ENCODE assay signal across 15 mouse cellular contexts in the genomic region with DNA sequence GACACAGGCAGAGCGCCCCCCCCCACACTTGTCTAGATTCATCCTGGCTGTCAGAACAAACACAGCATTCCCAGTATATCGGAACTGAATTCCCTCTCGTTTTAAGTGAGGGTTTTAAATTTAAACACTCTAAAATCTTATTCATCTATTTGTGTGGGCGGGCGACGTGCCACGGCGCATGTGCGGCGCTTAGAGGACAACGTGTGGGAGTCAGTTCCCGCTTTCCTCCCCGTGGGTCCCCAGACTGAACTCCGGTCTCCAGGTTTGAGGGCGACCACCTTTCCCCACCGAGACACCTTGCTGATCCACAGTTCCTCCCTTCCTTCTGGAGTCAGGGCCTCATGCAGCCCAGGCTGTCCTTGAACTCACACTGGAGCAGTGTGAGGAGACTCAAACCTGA.
A peak's percentile ranks its signal among the peaks of the same experiment; 100 is the strongest.
DNase-seq lines count a peak whose midpoint lies in the region; ATAC-seq and TF ChIP-seq lines count a peak whose summit lies in the region.
"Had no signal": no experiment of that assay in that cellular context is flagged by ENCODE, and none has a peak within 500 bp of the region (broad histone marks: within the 10 kb centered on the region; RNA-seq: fewer than 3 reads in every experiment).

No protein-coding gene starts in this region.

- TF ChIP-seq CTCF in kidney, postnatal 0 days (IDR thresholded peaks at IDR 0.05; ENCODE audit: low read depth): no peak

- peaks cover 11% of the 10 kb centered on the region; the same call in 1 of the 2 replicates for H3K4me1 ChIP-seq in kidney, postnatal 0 days (replicated peaks; ENCODE audit: insufficient read depth, low read length)
- H3K4me1 ChIP-seq in embryonic facial prominence, embryonic 11.5 days (ENCODE audit: control insufficient read depth, insufficient read depth, low read length): peaks cover 3% of the 10 kb centered on the region; the same call in 1 of the 2 replicates
- peaks cover 14% of the 10 kb centered on the region for H3K4me1 ChIP-seq in liver, embryonic 15.5 days (replicated peaks)
- peaks cover 5% of the 10 kb centered on the region for H3K4me1 ChIP-seq in forebrain, embryonic 15.5 days

- H3K27ac ChIP-seq in kidney, postnatal 0 days: 0 out of 2 replicates have a peak overlapping the region, but pooled peaks have one; percentile 42
- peak overlapping the region; percentile 31; the same call in 1 of the 2 replicates for H3K27ac ChIP-seq in embryonic facial prominence, embryonic 11.5 days (replicated peaks; ENCODE audit: low read depth, low read length)
- no peak overlapping the region; the same call in 1 of the 2 replicates for H3K27ac ChIP-seq in liver, embryonic 15.5 days (replicated peaks)
- no peak overlapping the region for H3K27ac ChIP-seq in forebrain, embryonic 15.5 days (replicated peaks)
- H3K27ac ChIP-seq: forebrain, embryonic 13.5 days had no signal

- ATAC-seq in kidney, postnatal 0 days (replicated peaks; ENCODE audit: low FRiP score, low read depth): no peak
- ATAC-seq in embryonic facial prominence, embryonic 11.5 days (replicated peaks; ENCODE audit: insufficient number of reproducible peaks, low FRiP score, low TSS enrichment, low read depth): no peak
- ATAC-seq in liver, embryonic 15.5 days (ENCODE audit: insufficient read depth): no peak
- ATAC-seq in forebrain, embryonic 15.5 days (replicated peaks): no peak
- ATAC-seq: forebrain, embryonic 13.5 days had no signal

- no peak overlapping the region for H3K4me3 ChIP-seq in kidney, postnatal 0 days (replicated peaks; ENCODE audit: low read depth, low read length)
- no peak overlapping the region for H3K4me3 ChIP-seq in embryonic facial prominence, embryonic 11.5 days (ENCODE audit: low read depth, low read length)
- no peak overlapping the region for H3K4me3 ChIP-seq in liver, embryonic 15.5 days (replicated peaks)
- H3K4me3 ChIP-seq in forebrain, embryonic 15.5 days: no peak overlapping the region
- H3K4me3 ChIP-seq: forebrain, embryonic 13.5 days had no signal

- intact Hi-C loops in heart, postnatal 10 days (cut with DNase I): no loop called here

- no peaks in the 10 kb centered on the region for H3K27me3 ChIP-seq in kidney, postnatal 0 days (ENCODE audit: insufficient read depth, low read length)
- H3K27me3 ChIP-seq in embryonic facial prominence, embryonic 11.5 days (ENCODE audit: control insufficient read depth, insufficient read depth, low read length): no peaks in the 10 kb centered on the region
- no peaks in the 10 kb centered on the region for H3K27me3 ChIP-seq in liver, embryonic 15.5 days
- H3K27me3 ChIP-seq in forebrain, embryonic 15.5 days: no peaks in the 10 kb centered on the region
- H3K27me3 ChIP-seq: forebrain, embryonic 13.5 days had no signal

- H3K9ac ChIP-seq in kidney, postnatal 0 days (ENCODE audit: low read depth, low read length): no peak overlapping the region
- H3K9ac ChIP-seq in embryonic facial prominence, embryonic 11.5 days (replicated peaks; ENCODE audit: low read length): peak overlapping the region; percentile 43; the same call in 1 of the 2 replicates
- no peak overlapping the region; the same call in 1 of the 2 replicates for H3K9ac ChIP-seq in liver, embryonic 15.5 days
- no peak overlapping the region for H3K9ac ChIP-seq in forebrain, embryonic 15.5 days (replicated peaks)
- H3K9ac ChIP-seq: forebrain, embryonic 13.5 days had no signal

- peak overlapping the region; percentile 44; the same call in 1 of the 2 replicates for H3K4me2 ChIP-seq in kidney, postnatal 0 days (ENCODE audit: low read length)
- H3K4me2 ChIP-seq in embryonic facial prominence, embryonic 11.5 days (ENCODE audit: low read depth, low read length): no peak overlapping the region; the same call in 1 of the 2 replicates
- H3K4me2 ChIP-seq in liver, embryonic 15.5 days: peak overlapping the region; percentile 60; the same call in 1 of the 2 replicates
- H3K4me2 ChIP-seq in forebrain, embryonic 15.5 days (replicated peaks): no peak overlapping the region

- peak; percentile 85 for DNase-seq in heart, adult 11 months
- no peak for DNase-seq in heart, postnatal 10 days
- no peak for DNase-seq in kidney, postnatal 0 days (ENCODE audit: low spot score)
- no peak for DNase-seq in kidney, adult 9 months
- no peak for DNase-seq in embryonic facial prominence, embryonic 11.5 days (ENCODE audit: low spot score)
- no peak for DNase-seq in embryo, embryonic 10.5 days (ENCODE audit: low spot score)
- DNase-seq: B cell, adult 2 months; cerebellum, adult 11 months; midbrain, embryonic 14.5 days; retina, postnatal 1 day; spleen, adult 18-20 months; thymus, adult 18-20 months had no signal

- H3K9me3 ChIP-seq in kidney, postnatal 0 days (replicated peaks; ENCODE audit: low read length): no peaks in the 10 kb centered on the region
- no peaks in the 10 kb centered on the region for H3K9me3 ChIP-seq in embryonic facial prominence, embryonic 11.5 days (replicated peaks; ENCODE audit: control insufficient read depth, low read length)
- H3K9me3 ChIP-seq in liver, embryonic 15.5 days (replicated peaks): no peaks in the 10 kb centered on the region
- no peaks in the 10 kb centered on the region for H3K9me3 ChIP-seq in forebrain, embryonic 15.5 days
- H3K9me3 ChIP-seq: forebrain, embryonic 13.5 days had no signal

- H3K36me3 ChIP-seq in kidney, postnatal 0 days (ENCODE audit: insufficient read depth, low read length): no peaks in the 10 kb centered on the region
- H3K36me3 ChIP-seq in embryonic facial prominence, embryonic 11.5 days (replicated peaks; ENCODE audit: control insufficient read depth, insufficient read depth, low read depth, low read length): no peaks in the 10 kb centered on the region
- peaks cover 9% of the 10 kb centered on the region for H3K36me3 ChIP-seq in liver, embryonic 15.5 days (replicated peaks)
- H3K36me3 ChIP-seq in forebrain, embryonic 15.5 days: no peaks in the 10 kb centered on the region

- WGBS in kidney, postnatal 0 days: 73% methylated on average over 16 of the region's 16 CpGs
- WGBS in embryonic facial prominence, embryonic 11.5 days: 87% methylated on average over 16 of the region's 16 CpGs
- WGBS in liver, embryonic 15.5 days (ENCODE audit: insufficient replicate concordance): 85% methylated on average over 16 of the region's 16 CpGs
- WGBS in forebrain, embryonic 15.5 days: 95% methylated on average over 16 of the region's 16 CpGs

Comparison
In these comparisons a context has a peak if more than half of its experiments do, and no peak if none do; other contexts are left out.
1. H3K27ac ChIP-seq: peak in kidney, postnatal 0 days (single experiment) and embryonic facial prominence, embryonic 11.5 days (single experiment); none in liver, embryonic 15.5 days (single experiment) and forebrain, embryonic 15.5 days (single experiment).
2. H3K4me2 ChIP-seq: peak in kidney, postnatal 0 days (single experiment) and liver, embryonic 15.5 days (single experiment); none in embryonic facial prominence, embryonic 11.5 days (single experiment) and forebrain, embryonic 15.5 days (single experiment).